Mouse (Mus musculus) ES-Bruce4 (cell line): ENCODE results near the gene Gm39115. TPM values are rescaled to one million over a fixed set of nuclear protein-coding genes. Genes with fewer than 3 reads are reported as not detected.

Experiments
- H3K27ac ChIP-seq: 2 replicates; pipeline ENCODE4 v1.5.1; 2012; ENCODE audit warnings: low read length, inconsistent platforms; ENCODE audit not compliant: insufficient read depth
- H3K27me3 ChIP-seq: 2 replicates; pipeline ENCODE4 v1.6.1; 2012; ENCODE audit warnings: mild to moderate bottlenecking, low read length, inconsistent platforms; ENCODE audit not compliant: control insufficient read depth, poor library complexity, insufficient read depth, severe bottlenecking
- H3K36me3 ChIP-seq: 2 replicates; pipeline ENCODE4 v1.6.1; 2012; ENCODE audit warnings: inconsistent platforms, mild to moderate bottlenecking, low read length, moderate library complexity; ENCODE audit not compliant: control insufficient read depth, poor library complexity, insufficient read depth, severe bottlenecking
- H3K4me1 ChIP-seq: one replicate; pipeline ENCODE4 v1.8.1; 2011; ENCODE audit warnings: low read length; ENCODE audit not compliant: control insufficient read depth, insufficient read depth
- H3K4me3 ChIP-seq: 2 replicates; pipeline ENCODE4 v1.5.1; 2011; ENCODE audit warnings: low read depth, mild to moderate bottlenecking, low read length
- H3K9ac ChIP-seq: 2 replicates; pipeline ENCODE4 v1.6.1; 2012; ENCODE audit warnings: low read depth, mild to moderate bottlenecking, inconsistent platforms; ENCODE audit not compliant: poor library complexity, severe bottlenecking
- H3K9me3 ChIP-seq: replicated peaks from 2 replicates; pipeline ENCODE4 v1.6.1; 2012; ENCODE audit warnings: mild to moderate bottlenecking, low read length, inconsistent platforms; ENCODE audit not compliant: control insufficient read depth, poor library complexity, insufficient read depth, severe bottlenecking
- CTCF ChIP-seq: IDR thresholded peaks from one replicate; pipeline ENCODE4 v1.8.1; 2011; ENCODE audit warnings: low read depth, low read length
- EP300 ChIP-seq: IDR thresholded peaks from 2 replicates; pipeline ENCODE4 v1.6.1; 2011; ENCODE audit warnings: low read depth, low read length; ENCODE audit not compliant: insufficient read depth
- POLR2A ChIP-seq: IDR thresholded peaks from one replicate; pipeline ENCODE4 v1.8.1; 2011; ENCODE audit warnings: low read length; ENCODE audit not compliant: insufficient read depth
- polyA plus RNA-seq: library from polyadenylated mRNA; stranded (reverse); fragments of >200 nt; gene quantifications from 2 replicates; pipeline ENCODE4 v1.2.4, GENCODE M21; 2011; ENCODE audit warnings: low read depth; ENCODE audit not compliant: missing spikeins, insufficient read depth, insufficient read length

Gene Gm39115
- polyA plus RNA-seq, 1 experiment = not detected

GRCm38 (mm10) chr7:142097776-142098175 lies 38.1 kb downstream of the Gm39115 start:
- Histone ChIP-seq H3K4me1 (no peaks in the 10 kb centered on the region), H3K4me3 (no peak overlapping the region), H3K36me3 (no peaks in the 10 kb centered on the region), H3K27me3 (0 out of 2 replicates have a peak, but pooled peaks cover 3% of the 10 kb centered on the region), H3K9me3 (no peaks in the 10 kb centered on the region), H3K9ac (no peak overlapping the region), H3K27ac (no peak overlapping the region)
- TF ChIP-seq EP300 (no peak), CTCF (peak; percentile 94), POLR2A (no peak)

- no peaks in the 10 kb centered on the region for H3K36me3 ChIP-seq
- no peak overlapping the region for H3K27ac ChIP-seq
- H3K9me3 ChIP-seq = no peaks in the 10 kb centered on the region
- H3K4me1 ChIP-seq = no peaks in the 10 kb centered on the region
- TF ChIP-seq POLR2A (no peak), EP300 (no peak), CTCF (no peak)
- no peak overlapping the region for H3K4me3 ChIP-seq
- H3K27me3 ChIP-seq = 0 out of 2 replicates have a peak, but pooled peaks cover 3% of the 10 kb centered on the region
- no peak overlapping the region for H3K9ac ChIP-seq
These were observed 39.1 kb downstream of the Gm39115 start for GRCm38 (mm10) chr7:142096701-142097100.

GRCm38 (mm10) chr7:142095183-142095931 lies 40.5 kb downstream of the Gm39115 start, which contains the start of gene Dusp8:
Gene Dusp8, minus strand, starts transcription at chr7:142095843.
- peak within 1 kb of the TSS; percentile 84 for H3K9ac ChIP-seq
- H3K36me3 ChIP-seq = no peaks in the 10 kb centered on the region
- TF ChIP-seq CTCF (peak; percentile 29), POLR2A (no peak)
- H3K4me3 ChIP-seq = peak within 1 kb of the TSS; percentile 83
- no peaks in the 10 kb centered on the region for H3K9me3 ChIP-seq
- H3K27ac ChIP-seq = no peak within 1 kb of the TSS
- H3K4me1 ChIP-seq = no peaks in the 10 kb centered on the region
- H3K27me3 ChIP-seq = 0 out of 2 replicates have a peak, but pooled peaks cover 3% of the 10 kb centered on the region

- Histone ChIP-seq H3K36me3 (no peaks in the 10 kb centered on the region), H3K27me3 (0 out of 2 replicates have a peak, but pooled peaks cover 3% of the 10 kb centered on the region), H3K9ac (peak overlapping the region; percentile 84), H3K4me3 (peak overlapping the region; percentile 83), H3K9me3 (no peaks in the 10 kb centered on the region), H3K27ac (no peak overlapping the region), H3K4me1 (no peaks in the 10 kb centered on the region)
- TF ChIP-seq EP300 (no peak), CTCF (no peak), POLR2A (no peak)
These were observed 41.3 kb downstream of the Gm39115 start for GRCm38 (mm10) chr7:142094301-142095143.

- H3K27me3 ChIP-seq = 0 out of 2 replicates have a peak, but pooled peaks cover 3% of the 10 kb centered on the region
- peak overlapping the region; percentile 83 for H3K4me3 ChIP-seq
- no peaks in the 10 kb centered on the region for H3K36me3 ChIP-seq
- H3K9ac ChIP-seq = no peak overlapping the region
- H3K9me3 ChIP-seq = no peaks in the 10 kb centered on the region
- TF ChIP-seq EP300 (no peak), CTCF (no peak), POLR2A (no peak)
- H3K27ac ChIP-seq = no peak overlapping the region
- H3K4me1 ChIP-seq = no peaks in the 10 kb centered on the region
These were observed 42.1 kb downstream of the Gm39115 start for GRCm38 (mm10) chr7:142093696-142094240.
